Mouse (Mus musculus) testis, adult 2 months (tissue): ENCODE measurements around the gene Tas2r143.

ENCODE experiments used
- CTCF ChIP-seq: fragments of 200-500 bp; IDR thresholded peaks from 2 replicates; pipeline ENCODE4 v1.5.1; 2012; ENCODE audit warnings: low read depth, mild to moderate bottlenecking, inconsistent platforms, low read length, moderate library complexity; ENCODE audit not compliant: control insufficient read depth, insufficient read depth, insufficient replicate concordance
- POLR2A ChIP-seq: fragments of 200-500 bp; IDR thresholded peaks from 2 replicates; pipeline ENCODE4 v1.6.1; 2012; ENCODE audit warnings: low read depth, mild to moderate bottlenecking, inconsistent platforms, low read length, moderate library complexity; ENCODE audit not compliant: control insufficient read depth

- TF ChIP-seq POLR2A (no peak), CTCF (no peak)
These were observed 44.0 kb upstream of the Tas2r143 start for GRCm38 (mm10) chr6:42355794-42356600.
